Mouse (Mus musculus): Measurements from ENCODE around the gene Nkiras1. TPM values are rescaled to one million over a fixed set of nuclear protein-coding genes. Genes with fewer than 3 reads are reported as not detected.
A peak's percentile ranks its signal among the peaks of the same experiment; 100 is the strongest.

The Nkiras1 gene
- polyA plus RNA-seq, 1 experiment from 2014 or later = 13.9 TPM

- WGBS = 49% methylated on average over 11 of the region's 11 CpGs
- no peak overlapping the region for H3K9ac ChIP-seq
- ATAC-seq (ENCODE audit: borderline replicate concordance, extremely low read depth, low FRiP score, low TSS enrichment) = no peak
These were observed 46.8 kb downstream of the Nkiras1 start for GRCm38 (mm10) chr14:18317457-18318411.

DNA sequence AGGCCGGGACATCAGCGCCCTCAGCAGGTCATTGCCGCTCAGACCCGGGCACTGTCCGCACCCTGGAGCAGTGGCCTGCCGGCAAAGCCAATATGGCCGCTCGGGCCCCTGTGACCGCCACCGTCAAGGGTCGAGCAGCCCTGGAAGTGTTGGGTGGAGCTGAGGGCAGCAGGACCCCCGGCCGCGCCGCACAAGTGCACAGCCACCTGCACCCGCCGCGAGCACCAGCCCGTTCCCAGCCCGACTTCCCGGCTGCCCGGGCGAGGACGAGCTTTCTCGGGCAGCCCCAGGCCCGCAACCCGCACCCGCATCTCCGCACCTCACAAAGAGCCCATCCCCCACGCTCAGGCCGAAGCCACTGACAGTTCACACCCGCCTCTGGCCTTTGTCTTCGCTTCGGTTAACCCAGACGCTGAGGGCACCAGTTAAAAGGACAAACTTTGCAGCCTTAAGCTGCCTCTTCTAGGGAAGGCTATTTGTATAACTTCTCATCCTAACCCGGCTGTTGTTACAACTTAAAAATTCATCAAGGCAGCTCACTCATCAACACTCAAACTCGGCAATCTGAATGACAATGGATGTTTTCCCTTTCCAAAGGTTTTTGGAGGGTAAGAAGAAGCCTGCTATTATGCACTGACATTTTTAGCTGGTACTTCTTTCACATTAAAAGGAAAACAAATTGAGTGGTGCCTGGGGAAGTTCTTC, 56.2 kb downstream of the Nkiras1 start:
- Histone ChIP-seq H3K36me3 (no peaks in the 10 kb centered on the region; the same call in 1 of the 2 replicates), H3K9ac (peak overlapping the region; percentile 48), H3K4me3 (peak overlapping the region; percentile 45), H3K9me3 (no peaks in the 10 kb centered on the region), H3K4me1 (peaks cover 30% of the 10 kb centered on the region), H3K27me3 (no peaks in the 10 kb centered on the region), H3K4me2 (peak overlapping the region; percentile 78), H3K27ac (no peak overlapping the region)
- 3% methylated on average over 37 of the region's 37 CpGs for WGBS
- ATAC-seq (ENCODE audit: borderline replicate concordance, extremely low read depth, low FRiP score, low TSS enrichment) = no peak

More at GRCm38 (mm10) chr14:18317457-18318411, 46.8 kb downstream of the Nkiras1 start:
- Histone ChIP-seq H3K27ac (no peak overlapping the region), H3K4me1 (peaks cover 7% of the 10 kb centered on the region; the same call in 1 of the 2 replicates), H3K36me3 (no peaks in the 10 kb centered on the region; the same call in none of the 2 replicates), H3K27me3 (no peaks in the 10 kb centered on the region), H3K4me2 (no peak overlapping the region), H3K4me3 (no peak overlapping the region), H3K9me3 (no peaks in the 10 kb centered on the region)

DNA sequence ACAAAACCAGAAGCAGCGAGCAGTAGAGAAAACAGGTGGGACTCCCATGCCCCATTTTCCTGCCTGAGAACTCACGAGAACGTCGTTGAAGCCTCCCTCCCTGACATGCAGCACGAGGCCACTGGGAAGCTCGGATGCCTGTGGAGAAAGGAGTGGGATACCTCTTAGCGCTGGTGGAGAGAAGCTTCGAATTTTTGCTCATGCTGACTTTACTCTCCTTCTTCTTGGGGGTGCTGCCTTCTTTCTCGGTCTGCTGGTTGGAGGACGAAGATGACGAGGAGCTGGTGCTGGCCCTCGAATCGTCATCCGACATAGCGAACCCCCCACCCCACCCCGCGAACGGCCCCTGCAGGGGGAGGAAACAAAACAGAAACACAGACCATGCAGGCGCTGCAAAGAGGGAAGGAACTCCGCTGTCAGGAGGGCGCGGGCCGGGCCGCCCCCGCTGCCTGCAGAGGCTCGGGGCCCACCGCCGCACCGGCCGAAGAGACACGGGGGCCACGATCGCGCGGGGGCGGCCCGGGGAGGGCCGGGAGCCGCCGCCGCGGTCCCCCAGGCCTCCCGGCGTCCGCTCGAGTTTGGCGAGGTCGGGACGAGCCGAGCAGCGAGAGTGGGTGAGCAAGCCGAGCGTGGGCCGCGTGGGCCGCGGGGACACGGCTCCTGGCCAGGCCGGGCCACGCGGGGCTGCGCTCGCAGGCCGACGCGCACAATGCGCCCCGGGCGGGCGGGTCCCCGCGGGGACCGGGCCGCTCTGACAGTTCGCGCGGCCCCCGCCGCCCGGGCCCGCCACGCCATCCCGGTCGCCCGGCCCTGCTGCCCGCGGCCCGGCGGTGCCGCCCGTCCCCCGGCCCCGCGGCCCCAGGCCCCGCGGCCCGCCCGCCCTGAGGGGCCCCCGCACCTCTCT, 60.1 kb downstream of the Nkiras1 start:
- H3K4me2 ChIP-seq = peak overlapping the region; percentile 86
- no peaks in the 10 kb centered on the region; the same call in 1 of the 2 replicates for H3K36me3 ChIP-seq
- peak overlapping the region; percentile 81 for H3K27ac ChIP-seq
- under 1% methylated on average over 40 of the region's 99 CpGs for WGBS
- H3K27me3 ChIP-seq = no peaks in the 10 kb centered on the region
- peak overlapping the region; percentile 96 for H3K9ac ChIP-seq
- H3K4me3 ChIP-seq = peak overlapping the region; percentile 94
- no peaks in the 10 kb centered on the region for H3K9me3 ChIP-seq
- peak; percentile 84 for ATAC-seq (ENCODE audit: borderline replicate concordance, extremely low read depth, low FRiP score, low TSS enrichment)
- peaks cover 30% of the 10 kb centered on the region for H3K4me1 ChIP-seq

GRCm38 (mm10) chr14:18331693-18332131, 60.8 kb downstream of the Nkiras1 start, which contains the start of gene Ube2e1:
Ube2e1 (minus strand) TSS chr14:18331859.
- Histone ChIP-seq H3K4me3 (peak within 1 kb of the TSS; percentile 94), H3K36me3 (no peaks in the 10 kb centered on the region; the same call in 1 of the 2 replicates), H3K4me2 (peak within 1 kb of the TSS; percentile 86), H3K9ac (peak within 1 kb of the TSS; percentile 96), H3K27ac (peak within 1 kb of the TSS; percentile 81), H3K27me3 (no peaks in the 10 kb centered on the region), H3K4me1 (peaks cover 26% of the 10 kb centered on the region), H3K9me3 (no peaks in the 10 kb centered on the region)
- WGBS = 2% methylated on average over 35 of the region's 39 CpGs
- ATAC-seq (ENCODE audit: borderline replicate concordance, extremely low read depth, low FRiP score, low TSS enrichment) = peak; percentile 94

Other genes starting within 250 kb of the Nkiras1 start
- gene Nr1d2, start 32.0 kb upstream of the Nkiras1 start, polyA plus RNA-seq (2015; fragmentation: Nextera tagmentation; extraction: Ambion mirVana) = 6.5 and 6.8 TPM in 2 replicates
- 434 and 443 TPM in 2 replicates for gene Rpl15, start 255 bp downstream of the Nkiras1 start, polyA plus RNA-seq (2015; fragmentation: Nextera tagmentation; extraction: Ambion mirVana)
- gene Ube2e1, start 60.7 kb downstream of the Nkiras1 start, polyA plus RNA-seq (2015; fragmentation: Nextera tagmentation; extraction: Ambion mirVana) = 135 and 139 TPM in 2 replicates